Mouse (Mus musculus) liver, embryonic 16.5 days (tissue): Measurements from ENCODE around the gene Fam13c. TPM values are rescaled to one million over a fixed set of nuclear protein-coding genes. Genes with fewer than 3 reads are reported as not detected.

ENCODE experiments used
- ATAC-seq: fragments of 200-750 bp; cut with Nextera tagmentation; 2 replicates; pipeline ENCODE4 v1.8.0; 2017; ENCODE audit warnings: low read depth, mild to moderate bottlenecking, moderate number of reproducible peaks, moderate library complexity
- H3K27ac ChIP-seq: fragments of 300-500 bp; sonication (generic); 2 replicates; pipeline ENCODE4 v1.5.1; 2014; ENCODE audit warnings: mild to moderate bottlenecking, low read length
- H3K27me3 ChIP-seq: fragments of 300-500 bp; sonication (generic); 2 replicates; pipeline ENCODE4 v1.6.1; 2014; ENCODE audit warnings: low read depth, low read length, mixed read lengths; ENCODE audit not compliant: control insufficient read depth, insufficient read depth
- H3K36me3 ChIP-seq: fragments of 300-500 bp; sonication (generic); 2 replicates; pipeline ENCODE4 v1.6.1; 2014; ENCODE audit warnings: mild to moderate bottlenecking; ENCODE audit not compliant: control insufficient read depth, insufficient read depth
- H3K4me1 ChIP-seq: fragments of 300-500 bp; sonication (generic); 2 replicates; pipeline ENCODE4 v1.6.1; 2014; ENCODE audit warnings: low read depth, low read length, mixed read lengths; ENCODE audit not compliant: control insufficient read depth
- H3K4me2 ChIP-seq: fragments of 300-500 bp; sonication (generic); 2 replicates; pipeline ENCODE4 v1.6.1; 2014; ENCODE audit warnings: low read depth, low read length, mixed read lengths
- H3K4me3 ChIP-seq: fragments of 300-500 bp; sonication (generic); 2 replicates; pipeline ENCODE4 v1.5.1; 2014; ENCODE audit warnings: low read depth, mild to moderate bottlenecking, low read length
- H3K9ac ChIP-seq: fragments of 300-500 bp; sonication (generic); 2 replicates; pipeline ENCODE4 v1.6.1; 2014; ENCODE audit warnings: low read depth, low read length
- H3K9me3 ChIP-seq: fragments of 300-500 bp; sonication (generic); replicated peaks from 2 replicates; pipeline ENCODE4 v1.6.1; 2016; ENCODE audit warnings: low read length; ENCODE audit not compliant: control insufficient read depth
- WGBS: fragments of 180-500 bp; shearing (Covaris S2); extraction: QIAGEN DNeasy Blood & Tissue Kit; methylation state at CpG from one replicate; pipeline ENCODE4 v1.1.7; 2014; ENCODE audit not compliant: insufficient replicate concordance; 5-methylcytosine and 5-hydroxymethylcytosine counted together
- polyA plus RNA-seq: library from polyadenylated mRNA; unstranded; fragments of >200 nt; fragmentation: Nextera tagmentation; extraction: Ambion mirVana; gene quantifications from 2 replicates; pipeline ENCODE4 v1.2.1, GENCODE M21; 2015

The Fam13c gene
- polyA plus RNA-seq, 1 experiment from 2014 or later, result 0.24 TPM

DNA sequence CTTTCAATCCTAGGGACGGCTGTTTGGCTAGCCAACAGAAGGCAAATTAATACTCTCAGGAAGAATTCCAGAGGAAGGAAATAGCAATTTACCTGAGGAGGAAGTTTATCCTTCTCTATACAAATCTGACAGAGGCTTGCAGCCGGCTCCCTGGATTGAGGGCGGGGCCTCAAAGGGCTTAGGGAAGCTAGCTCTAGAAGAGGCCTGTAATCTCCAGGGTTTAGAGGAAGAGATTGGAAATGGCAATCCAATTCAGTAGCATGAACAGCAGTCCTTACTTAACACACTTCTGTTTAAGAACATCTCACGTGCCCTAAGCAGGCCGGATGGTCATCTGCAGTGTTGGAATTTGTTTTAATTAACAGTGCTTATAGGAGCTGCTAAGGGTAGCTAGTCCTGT lies 81.1 kb downstream of the Fam13c start:
- H3K4me1 ChIP-seq, result no peaks in the 10 kb centered on the region
- no peak overlapping the region for H3K4me2 ChIP-seq
- no peak for ATAC-seq
- no peak overlapping the region for H3K27ac ChIP-seq
- no peak overlapping the region for H3K4me3 ChIP-seq
- H3K9ac ChIP-seq, result no peak overlapping the region
- WGBS, result 24% methylated on average over 5 of the region's 5 CpGs
- H3K9me3 ChIP-seq, result no peaks in the 10 kb centered on the region
- no peaks in the 10 kb centered on the region for H3K36me3 ChIP-seq
- peaks cover 15% of the 10 kb centered on the region for H3K27me3 ChIP-seq

- Histone ChIP-seq H3K36me3 (no peaks in the 10 kb centered on the region), H3K9me3 (no peaks in the 10 kb centered on the region), H3K27ac (no peak overlapping the region), H3K4me1 (no peaks in the 10 kb centered on the region), H3K4me2 (no peak overlapping the region), H3K9ac (no peak overlapping the region), H3K27me3 (no peaks in the 10 kb centered on the region), H3K4me3 (no peak overlapping the region)
- no peak for ATAC-seq
- 68% methylated on average over 12 of the region's 12 CpGs for WGBS
These were observed 90.0 kb downstream of the Fam13c start for GRCm38 (mm10) chr10:70530185-70530823.

GRCm38 (mm10) chr10:70532249-70532648 lies 92.0 kb downstream of the Fam13c start:
- no peak overlapping the region for H3K27ac ChIP-seq
- no peak overlapping the region for H3K4me2 ChIP-seq
- no peaks in the 10 kb centered on the region for H3K36me3 ChIP-seq
- no peak overlapping the region for H3K9ac ChIP-seq
- no peak for ATAC-seq
- no peak overlapping the region for H3K4me3 ChIP-seq
- H3K4me1 ChIP-seq, result no peaks in the 10 kb centered on the region
- no peaks in the 10 kb centered on the region for H3K27me3 ChIP-seq
- no peaks in the 10 kb centered on the region for H3K9me3 ChIP-seq
- 76% methylated on average over 9 of the region's 9 CpGs for WGBS

GRCm38 (mm10) chr10:70533301-70533781 lies 93.1 kb downstream of the Fam13c start:
- H3K4me1 ChIP-seq, result no peaks in the 10 kb centered on the region
- no peak overlapping the region for H3K4me2 ChIP-seq
- H3K9me3 ChIP-seq, result 0 out of 2 replicates have a peak, but pooled peaks cover 2% of the 10 kb centered on the region
- no peaks in the 10 kb centered on the region for H3K27me3 ChIP-seq
- no peaks in the 10 kb centered on the region for H3K36me3 ChIP-seq
- no peak overlapping the region for H3K9ac ChIP-seq
- no peak for ATAC-seq
- no peak overlapping the region for H3K4me3 ChIP-seq
- H3K27ac ChIP-seq, result no peak overlapping the region
- 58% methylated on average over 8 of the region's 8 CpGs for WGBS

- Histone ChIP-seq H3K36me3 (no peaks in the 10 kb centered on the region), H3K9me3 (0 out of 2 replicates have a peak, but pooled peaks cover 2% of the 10 kb centered on the region), H3K27me3 (no peaks in the 10 kb centered on the region), H3K27ac (no peak overlapping the region), H3K4me3 (no peak overlapping the region), H3K9ac (no peak overlapping the region), H3K4me2 (no peak overlapping the region), H3K4me1 (no peaks in the 10 kb centered on the region)
- WGBS, result 63% methylated on average over 12 of the region's 12 CpGs
- ATAC-seq, result no peak
These were observed 93.7 kb downstream of the Fam13c start for GRCm38 (mm10) chr10:70533986-70534385.

DNA sequence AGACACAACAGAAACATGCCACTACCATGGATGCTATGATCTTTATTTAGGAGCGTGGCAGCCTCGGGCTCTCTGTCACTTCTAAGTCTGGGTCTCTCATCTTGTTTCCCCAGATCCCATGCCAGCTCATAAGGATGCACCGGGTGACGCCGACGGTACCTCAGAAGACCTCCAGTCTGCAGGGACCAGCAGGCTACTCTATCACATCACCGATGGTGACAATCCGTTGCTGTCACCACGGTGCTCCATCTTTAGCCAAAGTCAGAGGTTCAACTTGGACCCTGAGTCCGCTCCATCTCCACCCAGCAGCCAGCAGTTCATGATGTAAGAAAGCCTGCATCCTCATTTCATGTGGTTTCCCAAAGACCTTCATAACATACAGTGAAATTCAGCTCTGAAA lies 94.3 kb downstream of the Fam13c start:
- WGBS, result 74% methylated on average over 10 of the region's 10 CpGs
- no peaks in the 10 kb centered on the region for H3K27me3 ChIP-seq
- 0 out of 2 replicates have a peak, but pooled peaks cover 2% of the 10 kb centered on the region for H3K9me3 ChIP-seq
- no peaks in the 10 kb centered on the region for H3K36me3 ChIP-seq
- no peak overlapping the region for H3K27ac ChIP-seq
- H3K4me3 ChIP-seq, result no peak overlapping the region
- no peak overlapping the region for H3K9ac ChIP-seq
- H3K4me1 ChIP-seq, result no peaks in the 10 kb centered on the region
- ATAC-seq, result no peak
- H3K4me2 ChIP-seq, result no peak overlapping the region

- Histone ChIP-seq H3K9ac (no peak overlapping the region), H3K27me3 (no peaks in the 10 kb centered on the region), H3K4me3 (no peak overlapping the region), H3K27ac (no peak overlapping the region), H3K4me2 (no peak overlapping the region), H3K36me3 (no peaks in the 10 kb centered on the region), H3K4me1 (no peaks in the 10 kb centered on the region), H3K9me3 (0 out of 2 replicates have a peak, but pooled peaks cover 2% of the 10 kb centered on the region)
- WGBS, result 78% methylated on average over 12 of the region's 12 CpGs
- no peak for ATAC-seq
These were observed 95.1 kb downstream of the Fam13c start for GRCm38 (mm10) chr10:70535401-70535800.

- 67% methylated on average over 10 of the region's 10 CpGs for WGBS
- no peaks in the 10 kb centered on the region for H3K27me3 ChIP-seq
- no peaks in the 10 kb centered on the region for H3K4me1 ChIP-seq
- no peak overlapping the region for H3K9ac ChIP-seq
- H3K9me3 ChIP-seq, result 0 out of 2 replicates have a peak, but pooled peaks cover 2% of the 10 kb centered on the region
- H3K36me3 ChIP-seq, result no peaks in the 10 kb centered on the region
- no peak overlapping the region for H3K4me2 ChIP-seq
- H3K27ac ChIP-seq, result no peak overlapping the region
- H3K4me3 ChIP-seq, result no peak overlapping the region
- no peak for ATAC-seq
These were observed 97.4 kb downstream of the Fam13c start for GRCm38 (mm10) chr10:70537694-70538093.

DNA sequence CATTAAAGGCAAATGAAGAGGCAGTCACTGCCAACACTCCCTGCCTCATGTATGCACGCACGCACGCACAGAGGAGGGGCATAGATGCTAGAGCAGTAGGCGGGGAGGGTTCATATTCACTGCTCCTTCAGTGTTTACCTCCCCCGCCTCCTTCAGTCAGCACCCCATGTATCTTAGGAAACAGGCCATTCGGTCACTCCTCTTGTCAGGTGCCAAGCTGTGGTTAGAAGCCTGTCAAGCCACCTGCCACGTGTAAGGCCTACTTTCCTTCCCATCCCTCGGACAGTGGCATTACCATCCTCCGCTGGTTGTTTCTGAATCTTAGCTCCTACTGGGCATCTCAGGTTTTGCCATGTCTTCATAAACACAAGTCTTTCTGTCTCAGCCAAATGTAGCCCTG lies 99.0 kb downstream of the Fam13c start:
- no peak for ATAC-seq
- no peak overlapping the region for H3K4me3 ChIP-seq
- no peaks in the 10 kb centered on the region for H3K36me3 ChIP-seq
- H3K4me2 ChIP-seq, result no peak overlapping the region
- H3K27ac ChIP-seq, result no peak overlapping the region
- no peaks in the 10 kb centered on the region for H3K4me1 ChIP-seq
- no peak overlapping the region for H3K9ac ChIP-seq
- WGBS, result 77% methylated on average over 9 of the region's 9 CpGs
- 0 out of 2 replicates have a peak, but pooled peaks cover 2% of the 10 kb centered on the region for H3K9me3 ChIP-seq
- no peaks in the 10 kb centered on the region for H3K27me3 ChIP-seq
